Mouse (Mus musculus) brain, embryonic 14.5 days (tissue): ENCODE results near the gene Dapk1. TPM values are rescaled to one million over a fixed set of nuclear protein-coding genes. Genes with fewer than 3 reads are reported as not detected.
A peak's percentile ranks its signal among the peaks of the same experiment; 100 is the strongest.

Experiments
- DNase-seq: peaks from one replicate; pipeline ENCODE4 v3.0.0-alpha.2; 2011; ENCODE audit warnings: low read depth
- CTCF ChIP-seq: fragments of 200-500 bp; IDR thresholded peaks from 2 replicates; pipeline ENCODE4 v1.5.1; 2012; ENCODE audit warnings: inconsistent platforms, mild to moderate bottlenecking, moderate library complexity, borderline replicate concordance; ENCODE audit not compliant: insufficient read depth, insufficient read length; ENCODE audit errors: extremely low read depth
- POLR2A ChIP-seq: fragments of 200-500 bp; IDR thresholded peaks from 2 replicates; pipeline ENCODE4 v1.6.1; 2012; ENCODE audit warnings: mild to moderate bottlenecking, inconsistent platforms, borderline replicate concordance; ENCODE audit not compliant: poor library complexity, insufficient read depth, insufficient read length, severe bottlenecking; ENCODE audit errors: extremely low read depth
- polyA plus RNA-seq: library from polyadenylated mRNA; depleted of rRNA; stranded (reverse); fragments of >200 nt; gene quantifications from 2 replicates; pipeline ENCODE4 v1.2.3, GENCODE M21; 2012

Dapk1 gene
- polyA plus RNA-seq, 1 experiment: 107 TPM

GRCm38 (mm10) chr13:60654017-60654565 is 52.3 kb downstream of the Dapk1 start:
- TF ChIP-seq POLR2A (no peak), CTCF (no peak)
- no peak for DNase-seq

GRCm38 (mm10) chr13:60655246-60655645 is 53.5 kb downstream of the Dapk1 start:
- TF ChIP-seq POLR2A (no peak), CTCF (no peak)

GRCm38 (mm10) chr13:60659600-60659999 is 57.9 kb downstream of the Dapk1 start:
- no peak for TF ChIP-seq POLR2A
- TF ChIP-seq CTCF: no peak
- no peak for DNase-seq

More at GRCm38 (mm10) chr13:60655246-60655645, 53.5 kb downstream of the Dapk1 start:
- DNase-seq: no peak

GRCm38 (mm10) chr13:60660056-60660455 is 58.3 kb downstream of the Dapk1 start:
- TF ChIP-seq CTCF (no peak), POLR2A (no peak)
- peak; percentile 70 for DNase-seq

- no peak for DNase-seq
- no peak for TF ChIP-seq CTCF
- no peak for TF ChIP-seq POLR2A
These were observed 59.0 kb downstream of the Dapk1 start for GRCm38 (mm10) chr13:60660711-60661261.

- no peak for DNase-seq
- TF ChIP-seq POLR2A (no peak), CTCF (no peak)
These were observed 60.9 kb downstream of the Dapk1 start for GRCm38 (mm10) chr13:60662493-60663177.

GRCm38 (mm10) chr13:60664058-60664457 is 62.3 kb downstream of the Dapk1 start:
- DNase-seq: no peak
- TF ChIP-seq POLR2A (no peak), CTCF (no peak)

GRCm38 (mm10) chr13:60664816-60665215 is 63.1 kb downstream of the Dapk1 start:
- DNase-seq: no peak

GRCm38 (mm10) chr13:60665402-60665801 is 63.7 kb downstream of the Dapk1 start:
- TF ChIP-seq POLR2A: no peak
- TF ChIP-seq CTCF: no peak
- no peak for DNase-seq

More at GRCm38 (mm10) chr13:60664816-60665215, 63.1 kb downstream of the Dapk1 start:
- no peak for TF ChIP-seq CTCF
- TF ChIP-seq POLR2A: no peak

- DNase-seq: no peak
- TF ChIP-seq POLR2A (no peak), CTCF (no peak)
These were observed 66.3 kb downstream of the Dapk1 start for GRCm38 (mm10) chr13:60668036-60668435.

- no peak for DNase-seq
- no peak for TF ChIP-seq CTCF
- no peak for TF ChIP-seq POLR2A
These were observed 68.9 kb downstream of the Dapk1 start for GRCm38 (mm10) chr13:60670605-60671004.
